Mouse (Mus musculus) kidney, embryonic 15.5 days (tissue): Measurements from ENCODE around the gene Cacng8. TPM values are rescaled to one million over a fixed set of nuclear protein-coding genes. Genes with fewer than 3 reads are reported as not detected.

Experiments
- ATAC-seq: fragments of 200-750 bp; cut with Nextera tagmentation; replicated peaks from 2 replicates; pipeline ENCODE4 v1.8.0; 2017; ENCODE audit warnings: moderate TSS enrichment; ENCODE audit not compliant: low FRiP score
- H3K27ac ChIP-seq: fragments of 300-500 bp; sonication (generic); 2 replicates; pipeline ENCODE4 v1.5.1; 2015; ENCODE audit warnings: mild to moderate bottlenecking, inconsistent platforms
- H3K27me3 ChIP-seq: fragments of 300-500 bp; sonication (generic); 2 replicates; pipeline ENCODE4 v1.6.1; 2015; ENCODE audit warnings: inconsistent platforms
- H3K36me3 ChIP-seq: fragments of 300-500 bp; sonication (generic); 2 replicates; pipeline ENCODE4 v1.6.1; 2015; ENCODE audit warnings: inconsistent platforms
- H3K4me1 ChIP-seq: fragments of 300-500 bp; sonication (generic); 2 replicates; pipeline ENCODE4 v1.6.1; 2015; ENCODE audit warnings: inconsistent platforms
- H3K4me2 ChIP-seq: fragments of 300-500 bp; sonication (generic); 2 replicates; pipeline ENCODE4 v1.6.1; 2015; ENCODE audit warnings: moderate library complexity, mild to moderate bottlenecking, inconsistent platforms
- H3K4me3 ChIP-seq: fragments of 300-500 bp; sonication (generic); replicated peaks from 2 replicates; pipeline ENCODE4 v1.5.1; 2015; ENCODE audit warnings: mild to moderate bottlenecking, inconsistent platforms
- H3K9ac ChIP-seq: fragments of 300-500 bp; sonication (generic); 2 replicates; pipeline ENCODE4 v1.6.1; 2015; ENCODE audit warnings: mild to moderate bottlenecking, inconsistent platforms
- H3K9me3 ChIP-seq: fragments of 300-500 bp; sonication (generic); replicated peaks from 2 replicates; pipeline ENCODE4 v1.6.1; 2016; ENCODE audit warnings: inconsistent platforms
- WGBS: fragments of 180-500 bp; shearing (Covaris S2); methylation state at CpG from one replicate; pipeline ENCODE4 v1.1.7; 2015; ENCODE audit warnings: mixed read lengths; 5-methylcytosine and 5-hydroxymethylcytosine counted together
- polyA plus RNA-seq: library from polyadenylated mRNA; unstranded; fragments of >200 nt; fragmentation: Nextera tagmentation; extraction: Ambion mirVana; gene quantifications from 2 replicates; pipeline ENCODE4 v1.2.1, GENCODE M21; 2015

Cacng8 gene
- polyA plus RNA-seq, 1 experiment from 2014 or later: 1.9 TPM

DNA sequence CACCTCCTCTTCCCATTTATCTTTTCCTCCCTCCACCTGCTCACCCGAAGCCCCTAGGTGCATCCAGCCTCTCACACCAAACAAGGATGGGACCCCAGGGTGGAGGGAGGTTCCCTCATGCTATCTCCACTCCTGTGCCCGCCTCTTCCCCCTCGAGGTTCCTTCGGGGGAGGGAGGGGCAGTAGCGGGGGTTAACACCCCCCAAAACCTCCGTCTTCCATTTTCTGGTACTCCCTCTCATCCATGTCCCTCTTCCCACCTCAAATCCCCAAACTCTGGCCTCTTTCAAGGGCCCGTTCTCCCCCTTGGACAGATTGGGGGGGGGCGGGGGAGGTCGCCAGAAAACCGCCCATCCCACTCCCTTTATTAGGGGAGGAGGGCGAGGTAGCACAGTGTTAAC is 22.9 kb upstream of the Cacng8 start:
- H3K4me3 ChIP-seq: peak overlapping the region; percentile 19
- peak overlapping the region; percentile 55 for H3K4me2 ChIP-seq
- H3K27me3 ChIP-seq: peaks cover 16% of the 10 kb centered on the region
- H3K36me3 ChIP-seq: no peaks in the 10 kb centered on the region
- no peak overlapping the region for H3K9ac ChIP-seq
- no peak overlapping the region for H3K27ac ChIP-seq
- peaks cover 21% of the 10 kb centered on the region for H3K4me1 ChIP-seq
- no peak for ATAC-seq
- WGBS: 11% methylated on average over 11 of the region's 11 CpGs
- no peaks in the 10 kb centered on the region for H3K9me3 ChIP-seq

DNA sequence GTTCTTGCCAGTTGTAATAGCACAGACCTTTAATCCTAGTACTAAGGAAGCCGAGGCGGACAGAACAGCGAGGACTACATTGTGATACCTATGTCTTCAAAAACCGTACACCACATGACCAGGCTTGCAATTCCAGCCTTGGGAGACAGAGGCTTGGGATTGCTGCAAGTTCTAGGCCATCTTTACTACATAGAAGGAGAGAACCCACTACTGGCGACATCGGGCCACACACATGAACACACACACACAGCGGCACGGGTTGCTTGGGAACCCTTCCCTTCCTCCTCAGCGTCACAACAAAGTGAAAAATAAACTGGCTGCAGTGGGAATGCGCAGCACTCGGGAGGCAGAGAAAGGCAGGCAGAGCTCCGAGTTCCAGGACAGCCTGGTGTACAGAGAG is 22.2 kb upstream of the Cacng8 start:
- Histone ChIP-seq H3K9me3 (no peaks in the 10 kb centered on the region), H3K27ac (no peak overlapping the region), H3K4me2 (no peak overlapping the region), H3K36me3 (no peaks in the 10 kb centered on the region), H3K4me3 (no peak overlapping the region), H3K27me3 (peaks cover 16% of the 10 kb centered on the region), H3K9ac (no peak overlapping the region), H3K4me1 (peaks cover 22% of the 10 kb centered on the region)
- ATAC-seq: no peak
- 39% methylated on average over 12 of the region's 12 CpGs for WGBS

DNA sequence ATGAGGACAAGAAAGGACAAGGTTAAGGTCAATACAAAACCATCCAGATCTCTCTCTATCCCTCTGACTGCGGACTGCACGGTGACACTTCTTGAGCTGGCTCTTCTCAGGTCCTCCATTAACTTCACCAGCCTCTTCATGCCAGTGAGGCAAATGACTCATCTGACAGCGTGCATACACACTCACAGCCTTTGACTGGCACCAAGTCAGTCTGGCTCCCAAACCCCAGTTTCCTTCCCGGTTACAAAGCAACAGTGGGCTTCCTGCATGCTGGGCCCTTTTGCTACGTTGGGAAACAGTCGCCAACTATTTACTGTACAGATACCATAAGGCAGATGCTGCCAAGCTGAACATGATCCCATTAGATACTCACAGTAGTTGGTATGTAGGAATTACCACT is 21.3 kb upstream of the Cacng8 start:
- no peaks in the 10 kb centered on the region for H3K36me3 ChIP-seq
- no peak overlapping the region for H3K4me3 ChIP-seq
- peaks cover 22% of the 10 kb centered on the region for H3K4me1 ChIP-seq
- no peaks in the 10 kb centered on the region for H3K9me3 ChIP-seq
- peaks cover 16% of the 10 kb centered on the region for H3K27me3 ChIP-seq
- H3K4me2 ChIP-seq: no peak overlapping the region
- ATAC-seq: no peak
- H3K9ac ChIP-seq: no peak overlapping the region
- 78% methylated on average over 6 of the region's 6 CpGs for WGBS
- no peak overlapping the region for H3K27ac ChIP-seq

DNA sequence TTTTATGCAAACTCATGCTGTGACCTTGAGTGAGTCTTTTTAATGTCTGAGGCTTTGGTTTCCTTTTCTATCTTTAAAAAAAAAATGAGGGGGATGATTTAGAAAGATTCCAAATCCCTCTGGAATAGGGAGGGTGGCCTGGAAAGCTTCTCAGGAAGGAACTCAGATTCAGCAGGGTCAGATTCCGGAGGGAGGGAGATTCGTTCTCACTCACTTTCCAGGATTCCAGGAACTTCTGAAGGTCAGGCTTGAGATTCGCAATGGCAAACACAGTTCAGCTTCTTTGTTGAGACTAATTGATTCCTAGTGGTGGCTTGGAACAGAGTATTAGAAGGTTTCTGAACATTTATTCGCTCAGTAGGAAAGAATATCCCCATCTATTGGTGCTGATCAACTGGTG is 20.1 kb upstream of the Cacng8 start:
- H3K4me1 ChIP-seq: peaks cover 22% of the 10 kb centered on the region
- H3K4me3 ChIP-seq: no peak overlapping the region
- no peak overlapping the region for H3K27ac ChIP-seq
- ATAC-seq: no peak
- no peak overlapping the region for H3K4me2 ChIP-seq
- H3K36me3 ChIP-seq: no peaks in the 10 kb centered on the region
- peaks cover 16% of the 10 kb centered on the region for H3K27me3 ChIP-seq
- no peak overlapping the region for H3K9ac ChIP-seq
- WGBS: 39% methylated on average over 4 of the region's 4 CpGs
- no peaks in the 10 kb centered on the region for H3K9me3 ChIP-seq

DNA sequence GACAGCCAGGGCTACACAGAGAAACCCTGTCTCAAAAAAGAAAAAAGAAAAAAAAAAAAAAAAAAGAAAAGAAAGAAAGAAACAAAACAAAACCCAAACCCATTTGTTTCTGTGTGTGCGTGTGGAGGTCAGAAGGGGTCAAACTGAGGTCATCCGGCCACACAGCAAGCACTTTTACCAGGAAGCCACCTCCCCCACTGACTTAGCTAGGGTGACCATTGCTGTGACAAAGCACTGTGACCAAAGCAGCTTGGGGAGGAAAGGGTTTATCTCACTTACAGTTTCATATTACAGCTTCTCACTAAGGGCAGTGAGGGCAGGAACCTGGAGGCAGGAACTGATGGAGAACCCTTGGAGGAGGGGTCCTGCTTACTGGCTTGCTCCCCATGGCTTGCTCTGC is 18.1 kb upstream of the Cacng8 start:
- H3K9me3 ChIP-seq: no peaks in the 10 kb centered on the region
- peaks cover 13% of the 10 kb centered on the region for H3K4me1 ChIP-seq
- H3K27me3 ChIP-seq: peaks cover 7% of the 10 kb centered on the region
- ATAC-seq: no peak
- no peaks in the 10 kb centered on the region for H3K36me3 ChIP-seq
- no peak overlapping the region for H3K9ac ChIP-seq
- WGBS: 42% methylated on average over 2 of the region's 2 CpGs
- no peak overlapping the region for H3K4me3 ChIP-seq
- H3K4me2 ChIP-seq: no peak overlapping the region
- no peak overlapping the region for H3K27ac ChIP-seq

DNA sequence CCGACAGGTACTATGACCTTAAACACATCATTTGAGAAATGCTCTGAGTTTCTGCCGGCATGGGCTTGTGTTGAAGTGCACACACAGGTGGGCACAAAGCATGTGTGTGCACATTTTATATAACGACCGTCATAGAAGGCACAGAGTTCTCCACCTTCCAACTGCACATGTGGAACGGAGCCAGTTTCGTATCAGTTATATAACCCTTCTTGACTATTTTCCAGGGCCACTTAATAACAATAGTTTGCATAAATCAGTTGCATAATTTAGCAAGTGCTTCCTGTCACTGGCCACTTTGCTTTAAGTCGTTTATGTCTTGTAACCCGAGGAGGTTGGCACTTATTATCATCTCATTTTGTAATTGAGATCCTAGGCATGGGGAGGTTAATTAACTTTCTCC is 16.7 kb upstream of the Cacng8 start:
- no peaks in the 10 kb centered on the region for H3K36me3 ChIP-seq
- H3K27ac ChIP-seq: no peak overlapping the region
- no peak overlapping the region for H3K9ac ChIP-seq
- H3K4me1 ChIP-seq: 0 out of 2 replicates have a peak, but pooled peaks cover 5% of the 10 kb centered on the region
- H3K9me3 ChIP-seq: no peaks in the 10 kb centered on the region
- 77% methylated on average over 8 of the region's 8 CpGs for WGBS
- no peak for ATAC-seq
- no peaks in the 10 kb centered on the region for H3K27me3 ChIP-seq
- no peak overlapping the region for H3K4me2 ChIP-seq
- H3K4me3 ChIP-seq: no peak overlapping the region

DNA sequence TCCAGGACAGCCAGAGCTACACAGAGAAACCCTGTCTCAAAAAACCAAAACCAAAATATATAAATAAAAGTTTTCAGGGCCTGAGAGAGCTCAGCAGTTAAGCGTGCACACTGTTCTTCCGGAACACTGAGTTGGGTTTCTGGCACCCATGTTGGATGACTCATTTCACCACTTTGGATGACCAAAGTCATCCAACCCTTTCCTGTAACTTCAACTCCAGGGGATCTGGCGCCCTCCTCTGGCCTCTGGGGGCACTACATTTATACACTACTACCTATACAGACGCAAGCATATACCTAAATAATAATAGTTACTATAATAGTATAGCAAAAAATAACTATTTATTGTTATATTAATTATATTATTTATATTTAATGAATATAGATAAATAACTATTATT is 13.7 kb upstream of the Cacng8 start:
- Histone ChIP-seq H3K36me3 (no peaks in the 10 kb centered on the region), H3K27me3 (no peaks in the 10 kb centered on the region), H3K9me3 (no peaks in the 10 kb centered on the region), H3K4me3 (no peak overlapping the region), H3K9ac (no peak overlapping the region), H3K4me2 (no peak overlapping the region), H3K4me1 (0 out of 2 replicates have a peak, but pooled peaks cover 2% of the 10 kb centered on the region), H3K27ac (no peak overlapping the region)
- WGBS: 49% methylated on average over 4 of the region's 4 CpGs
- ATAC-seq: no peak

DNA sequence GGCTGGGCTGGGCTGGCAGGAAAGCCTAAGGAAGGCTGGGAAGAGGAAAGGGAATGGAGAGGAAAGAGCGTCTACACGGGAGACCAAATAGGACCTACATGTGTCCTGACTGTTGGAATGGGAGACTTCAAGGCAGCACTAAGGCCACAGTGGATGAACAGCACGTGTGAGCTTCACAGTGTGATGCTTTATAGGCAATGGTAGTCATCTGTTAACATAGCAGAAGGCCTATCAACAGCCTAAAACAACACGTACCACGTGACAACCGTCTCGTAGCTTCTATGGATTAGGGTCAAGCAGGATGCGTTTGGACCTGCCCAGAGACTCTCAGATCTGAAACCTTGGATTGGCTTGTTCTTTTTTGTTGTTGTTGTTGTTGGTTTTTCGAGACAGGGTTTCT is 8.4 kb upstream of the Cacng8 start:
- no peak overlapping the region for H3K4me3 ChIP-seq
- H3K4me2 ChIP-seq: no peak overlapping the region
- no peaks in the 10 kb centered on the region for H3K9me3 ChIP-seq
- WGBS: 85% methylated on average over 9 of the region's 9 CpGs
- no peak overlapping the region for H3K9ac ChIP-seq
- ATAC-seq: no peak
- no peaks in the 10 kb centered on the region for H3K27me3 ChIP-seq
- H3K27ac ChIP-seq: no peak overlapping the region
- no peaks in the 10 kb centered on the region for H3K36me3 ChIP-seq
- H3K4me1 ChIP-seq: no peaks in the 10 kb centered on the region

DNA sequence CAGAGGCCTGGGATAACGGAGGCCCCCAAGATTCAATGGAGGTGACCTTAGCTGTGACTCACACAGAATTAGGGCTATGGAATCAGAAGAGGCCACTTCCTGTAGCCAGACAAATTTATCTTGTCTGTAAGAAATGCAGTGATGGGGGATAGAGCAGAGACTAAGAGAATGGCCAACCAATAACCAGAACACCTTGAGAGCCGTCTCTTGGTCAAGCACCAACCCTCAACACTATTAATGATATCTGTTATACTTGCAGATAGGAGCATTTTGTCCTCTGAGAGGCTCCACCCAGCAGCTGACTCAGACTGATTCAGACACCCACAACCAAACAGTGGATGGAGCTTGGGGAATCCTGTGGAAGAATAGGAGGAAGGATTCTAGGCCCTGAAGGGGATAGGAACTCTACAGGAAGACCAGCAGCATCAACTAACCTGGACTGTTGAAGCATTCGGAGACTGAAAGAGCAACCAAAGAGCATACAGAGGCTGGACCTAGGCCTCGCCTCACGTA is 5.6 kb upstream of the Cacng8 start:
- peaks cover 3% of the 10 kb centered on the region; the same call in 1 of the 2 replicates for H3K4me1 ChIP-seq
- no peak overlapping the region for H3K4me2 ChIP-seq
- no peak overlapping the region for H3K9ac ChIP-seq
- no peaks in the 10 kb centered on the region for H3K36me3 ChIP-seq
- H3K9me3 ChIP-seq: no peaks in the 10 kb centered on the region
- WGBS: 90% methylated on average over 5 of the region's 5 CpGs
- no peak for ATAC-seq
- H3K27me3 ChIP-seq: no peaks in the 10 kb centered on the region
- no peak overlapping the region for H3K4me3 ChIP-seq
- no peak overlapping the region for H3K27ac ChIP-seq

DNA sequence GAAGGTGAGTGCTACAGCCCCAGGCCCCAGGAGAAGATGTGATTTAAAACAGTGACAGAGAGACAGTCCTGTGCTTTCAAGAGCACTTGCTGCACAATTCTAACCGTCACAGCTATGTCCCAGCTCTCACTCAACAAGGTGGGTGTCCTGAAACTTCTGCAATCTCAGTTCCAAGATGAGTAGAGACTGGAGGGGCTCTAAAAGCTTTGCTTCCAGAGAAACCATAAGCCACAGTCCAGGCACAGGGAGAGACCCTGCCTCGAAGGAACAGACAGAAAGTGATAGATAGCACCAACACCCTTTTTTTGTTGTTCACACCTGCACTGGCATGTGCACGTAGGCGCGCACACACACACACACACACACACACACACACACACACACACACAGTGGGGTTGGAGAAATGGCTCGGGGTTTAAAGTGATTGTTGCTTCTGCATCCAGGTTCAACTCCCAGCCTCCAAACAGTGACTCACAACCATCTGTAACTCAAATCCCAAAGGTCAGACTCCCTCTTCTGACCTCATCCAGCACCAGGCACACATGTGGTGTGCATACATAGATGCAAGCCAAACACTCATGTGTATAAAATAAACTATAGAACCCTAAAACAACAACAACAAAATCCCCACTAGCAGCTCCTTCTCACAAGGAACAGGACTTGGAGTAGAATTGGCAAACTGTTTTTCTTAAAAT is 4.3 kb upstream of the Cacng8 start:
- H3K27ac ChIP-seq: no peak overlapping the region

DNA sequence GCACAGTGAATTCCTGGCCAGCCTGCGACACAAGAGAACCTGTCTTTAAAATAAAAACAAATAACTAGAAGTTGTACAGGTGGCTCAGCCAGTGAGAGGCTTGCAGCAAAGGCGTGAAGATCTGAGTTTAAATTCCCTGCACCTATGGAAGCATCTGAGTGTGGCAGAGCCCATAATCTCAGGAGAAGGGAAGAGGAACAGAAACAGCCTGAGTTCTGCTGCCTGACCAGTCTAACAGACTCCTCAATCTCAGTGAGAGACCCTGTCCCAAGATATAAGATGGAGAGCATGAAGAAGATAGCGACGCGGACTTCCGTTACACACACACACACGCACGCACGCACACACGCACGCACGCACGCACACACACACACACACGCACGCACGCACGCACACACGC is 2.7 kb upstream of the Cacng8 start:
- no peak for ATAC-seq
- H3K9me3 ChIP-seq: no peaks in the 10 kb centered on the region
- H3K9ac ChIP-seq: no peak overlapping the region
- H3K4me2 ChIP-seq: no peak overlapping the region
- no peaks in the 10 kb centered on the region for H3K27me3 ChIP-seq
- no peak overlapping the region for H3K4me3 ChIP-seq
- no peak overlapping the region for H3K27ac ChIP-seq
- H3K4me1 ChIP-seq: peaks cover 17% of the 10 kb centered on the region
- H3K36me3 ChIP-seq: no peaks in the 10 kb centered on the region
- 82% methylated on average over 18 of the region's 18 CpGs for WGBS

More for the DNA sequence above, 4.3 kb upstream of the Cacng8 start:
- no peak for ATAC-seq
- Histone ChIP-seq H3K27me3 (no peaks in the 10 kb centered on the region), H3K36me3 (no peaks in the 10 kb centered on the region), H3K9me3 (no peaks in the 10 kb centered on the region), H3K4me3 (no peak overlapping the region), H3K9ac (no peak overlapping the region), H3K4me1 (peaks cover 10% of the 10 kb centered on the region), H3K4me2 (no peak overlapping the region)
- 77% methylated on average over 6 of the region's 6 CpGs for WGBS

DNA sequence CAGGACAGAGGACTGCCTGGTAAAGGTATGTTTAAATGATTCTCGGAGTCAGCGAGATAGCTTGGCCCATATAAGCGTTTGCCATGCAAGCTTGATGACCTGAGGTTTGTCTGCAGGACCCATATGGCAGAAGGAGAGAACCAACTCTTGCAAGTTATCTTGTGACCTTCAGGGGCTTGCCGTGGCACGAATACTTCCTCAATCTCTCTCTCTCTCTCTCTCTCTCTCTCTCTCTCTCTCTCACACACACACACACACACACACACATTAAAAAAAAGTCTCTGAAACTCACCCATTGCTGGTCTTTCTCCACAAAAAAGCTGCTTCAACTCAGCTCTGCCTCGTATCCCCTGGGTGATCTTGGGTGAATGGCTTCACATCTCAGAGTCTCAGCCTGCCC is 1.6 kb upstream of the Cacng8 start:
- peak overlapping the region; percentile 56; the same call in 1 of the 2 replicates for H3K4me2 ChIP-seq

More for the DNA sequence above, 1.6 kb upstream of the Cacng8 start:
- WGBS: 67% methylated on average over 6 of the region's 6 CpGs
- H3K36me3 ChIP-seq: no peaks in the 10 kb centered on the region
- H3K4me3 ChIP-seq: no peak overlapping the region
- no peaks in the 10 kb centered on the region for H3K9me3 ChIP-seq
- peaks cover 17% of the 10 kb centered on the region for H3K4me1 ChIP-seq
- H3K27me3 ChIP-seq: no peaks in the 10 kb centered on the region
- H3K27ac ChIP-seq: no peak overlapping the region
- no peak for ATAC-seq
- no peak overlapping the region for H3K9ac ChIP-seq
